Mouse (Mus musculus) right cerebral cortex, adult 2 months (tissue): ENCODE measurements around the gene Fam151b.

Source experiments
- DNase-seq, 2 experiments: peaks; one replicate each; pipeline ENCODE4 v3.0.0; 2021 to 2022; ENCODE audit warnings: low spot score in 2 of 2

Gene Fam151b

DNA sequence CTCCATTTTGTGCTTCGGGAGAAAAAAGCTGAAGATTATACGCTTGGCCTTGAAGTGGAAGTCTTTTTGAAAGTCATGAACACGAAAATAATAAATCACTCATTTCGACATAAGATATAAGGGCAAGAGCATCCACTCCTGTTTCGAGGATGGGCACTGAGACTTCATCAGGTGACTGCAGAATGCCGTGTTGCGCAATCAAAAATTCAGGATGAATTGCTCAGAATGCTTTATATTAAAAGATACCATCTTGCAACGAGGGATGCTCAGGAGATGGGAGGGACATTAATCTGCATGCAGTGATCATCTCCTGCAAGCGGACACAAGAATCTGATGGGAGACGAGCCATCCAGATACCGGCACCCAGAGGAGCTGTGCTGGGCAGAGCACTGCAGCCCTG lies 64.2 kb downstream of the Fam151b start:
- no peak for DNase-seq

DNA sequence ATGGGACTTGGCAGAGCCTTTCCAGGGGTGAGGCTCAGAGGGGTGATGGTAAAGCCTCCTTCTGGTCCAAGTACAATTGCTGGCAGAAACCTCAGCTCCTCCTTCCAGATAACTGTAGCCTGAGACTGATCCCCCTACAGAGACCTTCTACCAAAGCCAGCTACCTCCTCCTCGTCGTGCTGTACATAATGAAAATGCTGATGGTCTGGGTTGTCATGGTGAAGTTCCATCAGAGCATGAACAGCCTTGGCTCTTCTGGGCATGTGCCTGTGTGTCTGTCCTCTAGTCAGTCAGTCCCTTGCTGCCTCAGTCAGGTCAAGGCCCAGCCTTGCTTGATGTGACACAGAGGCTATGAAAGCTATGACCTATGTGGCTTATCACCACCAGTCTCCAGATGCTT lies 73.3 kb downstream of the Fam151b start:
- no peak for DNase-seq

DNA sequence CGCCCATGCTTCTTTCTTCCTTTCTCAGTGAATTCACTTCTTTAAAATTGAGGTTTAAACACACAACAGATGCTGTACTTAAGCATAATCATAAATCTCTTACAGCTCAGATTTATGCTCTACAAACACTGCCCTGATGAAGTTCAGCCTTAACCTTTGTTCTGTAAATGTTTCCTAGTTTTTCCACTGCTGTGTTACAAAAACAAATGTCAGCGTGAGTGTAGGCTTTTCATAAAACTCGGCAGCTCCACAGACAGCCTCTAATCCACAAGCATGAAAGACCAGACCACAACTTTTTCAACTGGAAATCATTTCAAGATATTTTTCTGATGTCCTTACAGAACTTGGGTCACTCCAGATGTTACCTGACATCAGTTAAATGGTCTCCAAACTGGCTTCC lies 80.3 kb downstream of the Fam151b start:
- no peak for DNase-seq

DNA sequence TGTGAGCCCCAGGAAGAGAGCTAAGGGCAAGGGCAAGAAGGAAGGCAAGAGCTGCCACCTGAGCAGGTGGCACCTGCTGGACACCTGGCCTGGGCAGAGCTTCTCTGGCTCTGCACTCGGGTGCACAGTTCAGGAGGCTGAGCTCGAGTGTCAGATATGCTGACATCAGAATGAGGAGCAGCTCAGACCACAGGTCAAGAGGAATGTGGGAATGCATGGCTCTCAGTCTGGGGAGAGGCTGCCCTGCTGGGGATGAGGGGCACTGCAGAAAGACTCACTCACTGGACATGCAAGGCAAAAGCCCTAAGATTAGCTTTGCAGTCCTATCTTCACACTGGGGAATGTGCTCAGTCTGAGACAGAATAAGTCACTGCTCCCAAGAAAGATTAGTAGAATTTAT lies 81.8 kb downstream of the Fam151b start:
- DNase-seq: no peak
